Mouse (Mus musculus) forebrain, embryonic 13.5 days (tissue): ENCODE results near the gene Mgst2. TPM values are rescaled to one million over a fixed set of nuclear protein-coding genes. Genes with fewer than 3 reads are reported as not detected.

Experiments used
- ATAC-seq: fragments of 200-750 bp; cut with Nextera tagmentation; 2 replicates; pipeline ENCODE4 v1.8.0; 2017
- H3K27ac ChIP-seq: fragments of 300-500 bp; sonication (generic); 2 replicates; pipeline ENCODE4 v1.5.1; 2015; ENCODE audit warnings: inconsistent platforms, mild to moderate bottlenecking, moderate library complexity
- H3K27me3 ChIP-seq: fragments of 300-500 bp; sonication (generic); 2 replicates; pipeline ENCODE4 v1.6.1; 2015; ENCODE audit warnings: mild to moderate bottlenecking, inconsistent platforms
- H3K36me3 ChIP-seq: fragments of 300-500 bp; sonication (generic); 2 replicates; pipeline ENCODE4 v1.6.1; 2015; ENCODE audit warnings: mild to moderate bottlenecking, inconsistent platforms; ENCODE audit not compliant: poor library complexity, severe bottlenecking
- H3K4me1 ChIP-seq: fragments of 300-500 bp; sonication (generic); 2 replicates; pipeline ENCODE4 v1.6.1; 2015; ENCODE audit warnings: inconsistent platforms
- H3K4me2 ChIP-seq: fragments of 300-500 bp; sonication (generic); 2 replicates; pipeline ENCODE4 v1.6.1; 2015; ENCODE audit warnings: inconsistent platforms, mild to moderate bottlenecking, moderate library complexity
- H3K4me3 ChIP-seq: fragments of 300-500 bp; sonication (generic); 2 replicates; pipeline ENCODE4 v1.5.1; 2015; ENCODE audit warnings: mild to moderate bottlenecking, inconsistent platforms
- H3K9ac ChIP-seq: fragments of 300-500 bp; sonication (generic); 2 replicates; pipeline ENCODE4 v1.6.1; 2015; ENCODE audit warnings: mild to moderate bottlenecking, inconsistent platforms
- H3K9me3 ChIP-seq: fragments of 300-500 bp; sonication (generic); replicated peaks from 2 replicates; pipeline ENCODE4 v1.6.1; 2016; ENCODE audit warnings: inconsistent platforms
- WGBS: fragments of 180-500 bp; shearing (Covaris S2); methylation state at CpG from one replicate; pipeline ENCODE4 v1.1.7; 2015; 5-methylcytosine and 5-hydroxymethylcytosine counted together
- polyA plus RNA-seq: library from polyadenylated mRNA; unstranded; fragments of >200 nt; fragmentation: Nextera tagmentation; extraction: Ambion mirVana; gene quantifications from 2 replicates; pipeline ENCODE4 v1.2.1, GENCODE M21; 2015

The Mgst2 gene
- polyA plus RNA-seq, 1 experiment from 2014 or later: 0.96 TPM

DNA sequence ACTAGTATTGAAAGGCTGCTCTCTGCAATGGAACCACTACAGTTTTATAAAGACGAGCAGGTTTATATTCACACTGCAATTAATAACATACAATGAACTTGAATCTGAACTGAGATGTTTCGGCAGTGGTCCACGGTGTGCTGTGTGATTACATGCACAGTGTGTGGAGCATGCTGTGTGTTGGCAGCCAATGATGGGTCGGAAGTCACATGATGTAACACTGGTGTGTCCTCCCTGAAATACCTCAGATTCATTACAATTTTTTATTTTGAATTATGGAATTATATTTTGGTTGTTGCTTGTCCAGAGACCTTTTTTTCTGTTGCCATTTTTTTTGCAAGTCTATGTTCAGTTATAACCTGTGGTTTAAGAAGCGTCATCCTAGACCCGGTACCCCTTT is 22.8 kb upstream of the Mgst2 start:
- H3K4me1 ChIP-seq: 0 out of 2 replicates have a peak, but pooled peaks cover 3% of the 10 kb centered on the region
- no peak overlapping the region for H3K27ac ChIP-seq
- no peak overlapping the region for H3K9ac ChIP-seq
- ATAC-seq: no peak
- no peaks in the 10 kb centered on the region for H3K27me3 ChIP-seq
- 89% methylated on average over 6 of the region's 6 CpGs for WGBS
- H3K4me2 ChIP-seq: no peak overlapping the region
- H3K36me3 ChIP-seq: no peaks in the 10 kb centered on the region
- H3K4me3 ChIP-seq: no peak overlapping the region
- peaks cover 8% of the 10 kb centered on the region; the same call in 1 of the 2 replicates for H3K9me3 ChIP-seq

DNA sequence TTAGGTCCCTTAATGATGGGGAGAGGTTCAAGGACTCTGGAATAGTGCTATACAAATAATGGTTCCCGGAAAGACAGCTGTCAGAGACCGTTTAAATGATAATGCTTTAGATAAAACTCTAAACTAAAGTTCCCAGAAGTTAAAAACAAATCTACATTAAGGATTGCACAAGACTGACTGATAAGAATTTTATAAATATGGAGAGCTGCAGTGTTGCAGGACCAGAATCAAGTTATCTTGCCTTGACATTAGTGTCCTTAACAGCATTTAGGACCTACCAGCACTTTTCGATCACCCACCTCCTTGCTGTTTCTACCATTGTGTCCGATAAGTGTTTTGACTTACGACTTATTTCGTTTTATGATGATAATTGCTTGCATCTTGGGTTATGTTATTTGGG is 21.9 kb upstream of the Mgst2 start:
- Histone ChIP-seq H3K4me1 (0 out of 2 replicates have a peak, but pooled peaks cover 3% of the 10 kb centered on the region), H3K4me3 (no peak overlapping the region), H3K27me3 (no peaks in the 10 kb centered on the region), H3K9ac (no peak overlapping the region), H3K4me2 (no peak overlapping the region), H3K36me3 (no peaks in the 10 kb centered on the region), H3K9me3 (0 out of 2 replicates have a peak, but pooled peaks cover 5% of the 10 kb centered on the region), H3K27ac (no peak overlapping the region)
- WGBS: 94% methylated on average over 6 of the region's 6 CpGs
- ATAC-seq: no peak

DNA sequence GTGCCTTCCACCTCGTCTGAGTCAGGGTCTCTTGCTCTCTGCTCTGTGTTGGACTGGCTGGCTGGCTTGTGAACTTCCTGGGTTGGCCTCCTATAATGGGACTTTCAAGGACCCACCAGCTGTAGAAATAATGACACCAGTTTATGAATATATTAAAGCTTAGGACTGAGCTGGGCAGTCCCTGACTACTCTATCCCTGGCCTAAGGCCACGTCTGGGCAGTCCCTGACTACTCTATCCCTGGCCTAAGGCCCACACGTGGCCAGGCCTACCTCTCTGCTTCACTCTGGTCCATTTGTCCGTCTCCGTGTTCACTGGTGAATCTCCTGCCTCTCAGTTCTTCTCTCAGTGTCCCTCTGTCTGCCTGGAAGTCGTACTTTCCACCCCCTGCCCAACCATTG is 14.7 kb upstream of the Mgst2 start:
- no peaks in the 10 kb centered on the region for H3K27me3 ChIP-seq
- WGBS: 88% methylated on average over 6 of the region's 6 CpGs
- no peak overlapping the region for H3K27ac ChIP-seq
- peaks cover 5% of the 10 kb centered on the region for H3K4me1 ChIP-seq
- H3K4me3 ChIP-seq: no peak overlapping the region
- no peaks in the 10 kb centered on the region for H3K36me3 ChIP-seq
- no peaks in the 10 kb centered on the region for H3K9me3 ChIP-seq
- no peak overlapping the region for H3K9ac ChIP-seq
- no peak for ATAC-seq
- H3K4me2 ChIP-seq: no peak overlapping the region

DNA sequence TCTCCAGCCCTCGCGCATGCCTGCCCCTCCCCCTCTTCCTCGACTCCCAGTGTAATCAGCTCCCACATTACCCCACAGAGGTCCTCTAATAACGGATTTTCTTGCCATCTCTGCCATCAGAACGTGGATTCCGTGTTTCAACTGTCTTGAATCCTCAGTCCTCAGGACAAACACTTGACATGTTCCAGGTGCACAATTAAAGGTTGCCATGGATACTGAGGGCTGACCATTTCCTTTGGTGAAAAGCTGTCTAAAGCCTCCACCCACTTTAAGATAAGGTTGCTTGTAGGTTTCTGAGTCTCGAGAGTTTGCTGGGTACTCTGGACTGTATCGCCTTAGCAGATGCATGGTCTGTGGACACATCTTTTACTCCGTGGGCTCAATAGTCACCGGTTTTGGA is 13.9 kb upstream of the Mgst2 start:
- Histone ChIP-seq H3K36me3 (no peaks in the 10 kb centered on the region), H3K9ac (no peak overlapping the region), H3K27ac (no peak overlapping the region), H3K4me1 (peaks cover 5% of the 10 kb centered on the region), H3K4me3 (no peak overlapping the region), H3K4me2 (no peak overlapping the region), H3K27me3 (no peaks in the 10 kb centered on the region), H3K9me3 (no peaks in the 10 kb centered on the region)
- no peak for ATAC-seq
- WGBS: 82% methylated on average over 10 of the region's 10 CpGs

DNA sequence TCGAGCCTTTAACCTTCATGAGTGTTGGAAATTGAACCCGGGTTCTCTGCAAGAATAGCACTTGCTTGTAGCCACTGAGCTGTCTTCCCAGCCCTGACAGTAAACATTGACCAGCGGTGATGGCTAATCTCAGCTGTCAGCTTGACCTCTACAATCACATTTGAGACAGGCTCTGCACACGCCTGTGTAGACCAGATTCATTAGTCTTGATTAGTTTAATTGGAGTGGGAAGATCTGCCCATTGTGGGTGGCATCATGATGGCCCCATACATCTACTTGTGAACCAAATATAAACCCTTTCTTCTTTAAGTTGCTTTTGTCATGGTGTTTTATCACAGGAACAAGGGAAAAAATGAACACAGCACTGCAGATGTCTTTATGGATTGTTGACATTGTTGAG is 12.8 kb upstream of the Mgst2 start:
- no peak overlapping the region for H3K27ac ChIP-seq
- no peaks in the 10 kb centered on the region for H3K36me3 ChIP-seq
- no peak for ATAC-seq
- H3K9ac ChIP-seq: no peak overlapping the region
- WGBS: 84% methylated on average over 4 of the region's 4 CpGs
- no peaks in the 10 kb centered on the region for H3K9me3 ChIP-seq
- H3K4me2 ChIP-seq: no peak overlapping the region
- no peaks in the 10 kb centered on the region for H3K27me3 ChIP-seq
- H3K4me3 ChIP-seq: no peak overlapping the region
- H3K4me1 ChIP-seq: peaks cover 6% of the 10 kb centered on the region

DNA sequence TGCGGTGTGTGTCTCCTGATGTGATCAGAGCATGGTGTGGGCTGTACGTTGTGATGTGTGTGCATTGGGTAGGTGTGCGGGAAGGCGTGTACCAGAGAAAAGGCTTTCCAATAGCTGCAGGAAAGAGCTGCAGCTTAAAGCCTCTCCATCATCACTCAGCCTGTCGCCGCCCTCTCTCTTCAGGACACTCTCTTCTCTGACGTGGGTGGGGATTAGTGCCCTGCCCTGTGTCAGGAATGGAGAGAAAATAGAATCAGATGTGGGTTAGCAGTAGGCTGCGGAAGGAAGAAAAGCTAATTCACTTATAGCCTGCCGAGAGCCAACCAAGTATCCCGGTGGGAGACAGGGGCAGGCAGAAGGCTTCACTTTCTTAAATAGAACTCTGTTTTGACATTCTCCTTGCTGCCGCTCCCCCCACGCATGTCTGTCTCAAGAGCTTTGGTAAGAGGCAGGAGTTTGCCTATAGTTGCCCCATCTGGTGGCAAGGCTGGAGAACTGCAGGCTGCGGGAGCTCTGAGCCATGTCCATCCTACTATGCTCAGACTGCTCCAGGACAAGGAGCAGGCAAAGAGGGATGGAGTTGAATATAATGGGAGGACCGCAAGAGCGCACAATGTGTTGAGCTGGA is 12.0 kb upstream of the Mgst2 start:
- Histone ChIP-seq H3K9ac (no peak overlapping the region; the same call in 1 of the 2 replicates), H3K4me1 (peaks cover 14% of the 10 kb centered on the region), H3K27me3 (no peaks in the 10 kb centered on the region), H3K36me3 (no peaks in the 10 kb centered on the region), H3K4me2 (peak overlapping the region; percentile 44), H3K4me3 (no peak overlapping the region), H3K9me3 (no peaks in the 10 kb centered on the region), H3K27ac (no peak overlapping the region)
- ATAC-seq: peak; percentile 65
- 38% methylated on average over 15 of the region's 15 CpGs for WGBS

DNA sequence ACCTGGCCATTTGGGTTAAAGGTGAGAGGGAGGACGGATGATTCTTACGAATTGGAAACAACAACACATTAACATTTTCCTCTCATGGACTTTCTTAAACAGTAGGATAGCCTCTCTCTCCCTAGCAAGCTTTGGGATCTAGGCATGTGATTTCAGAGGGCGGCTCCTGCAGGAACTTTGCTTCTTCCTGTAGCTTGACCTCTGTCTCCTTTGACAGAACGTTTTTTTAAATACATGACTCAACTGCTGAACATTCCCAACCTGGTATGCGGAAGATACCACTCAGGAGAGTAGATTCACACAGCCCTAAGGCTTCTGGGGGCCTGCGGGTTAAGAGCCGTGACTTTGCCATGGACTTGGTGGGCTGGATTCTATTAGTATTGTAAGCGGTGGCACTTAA is 10.7 kb upstream of the Mgst2 start:
- H3K36me3 ChIP-seq: no peaks in the 10 kb centered on the region
- ATAC-seq: no peak
- WGBS: 90% methylated on average over 8 of the region's 8 CpGs
- H3K4me3 ChIP-seq: no peak overlapping the region
- H3K4me2 ChIP-seq: no peak overlapping the region
- H3K4me1 ChIP-seq: peaks cover 14% of the 10 kb centered on the region
- no peak overlapping the region for H3K9ac ChIP-seq
- no peaks in the 10 kb centered on the region for H3K27me3 ChIP-seq
- H3K9me3 ChIP-seq: no peaks in the 10 kb centered on the region
- no peak overlapping the region for H3K27ac ChIP-seq

DNA sequence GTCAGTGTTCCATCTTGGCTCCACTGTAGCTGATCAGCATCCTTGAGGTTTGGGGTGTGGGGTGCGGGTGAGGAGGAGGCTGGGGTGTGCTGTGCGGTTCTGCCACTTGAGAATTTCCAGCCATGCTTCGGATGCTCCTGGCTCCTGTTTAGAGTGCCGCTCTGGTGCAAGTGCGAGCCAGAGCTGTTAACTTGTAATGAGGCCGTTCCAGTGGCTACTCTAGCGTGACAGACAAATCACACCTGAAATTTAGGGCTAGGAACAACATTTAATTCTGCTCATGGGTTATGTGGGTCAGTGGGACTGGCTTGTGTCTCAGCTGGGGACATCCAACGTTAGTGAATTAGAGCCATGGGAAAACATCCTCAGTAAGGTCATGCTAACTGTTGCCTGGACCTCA is 10.2 kb upstream of the Mgst2 start:
- Histone ChIP-seq H3K27ac (no peak overlapping the region), H3K4me2 (no peak overlapping the region), H3K9ac (no peak overlapping the region), H3K9me3 (no peaks in the 10 kb centered on the region), H3K4me1 (peaks cover 14% of the 10 kb centered on the region), H3K4me3 (no peak overlapping the region), H3K36me3 (no peaks in the 10 kb centered on the region), H3K27me3 (no peaks in the 10 kb centered on the region)
- no peak for ATAC-seq
- WGBS: 88% methylated on average over 8 of the region's 8 CpGs

DNA sequence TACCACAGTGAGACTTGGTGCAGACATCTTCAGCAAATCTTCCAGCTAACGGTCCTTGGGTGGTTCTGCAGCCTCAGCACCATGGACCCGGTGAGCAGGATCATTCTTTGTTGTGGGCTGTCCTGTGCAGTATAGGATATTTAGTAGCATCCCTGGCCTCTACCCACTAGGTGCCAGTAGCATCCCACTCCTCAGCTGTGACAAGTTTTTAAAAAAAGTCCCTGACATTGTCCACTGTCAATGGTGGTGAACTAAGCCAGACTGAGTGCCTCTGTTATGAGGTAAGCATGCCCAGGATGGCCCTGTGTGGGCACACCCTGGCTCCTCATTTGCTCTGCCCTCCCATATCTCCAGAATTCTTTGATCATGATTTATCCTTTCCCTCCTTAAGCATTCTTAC is 9.0 kb upstream of the Mgst2 start:
- Histone ChIP-seq H3K9me3 (no peaks in the 10 kb centered on the region), H3K27me3 (no peaks in the 10 kb centered on the region), H3K4me1 (peaks cover 14% of the 10 kb centered on the region), H3K4me3 (no peak overlapping the region), H3K4me2 (no peak overlapping the region), H3K36me3 (no peaks in the 10 kb centered on the region), H3K9ac (no peak overlapping the region), H3K27ac (no peak overlapping the region)
- ATAC-seq: 0 out of 2 replicates have a peak, but pooled peaks have one; percentile 41
- WGBS: 80% methylated on average over 2 of the region's 2 CpGs

DNA sequence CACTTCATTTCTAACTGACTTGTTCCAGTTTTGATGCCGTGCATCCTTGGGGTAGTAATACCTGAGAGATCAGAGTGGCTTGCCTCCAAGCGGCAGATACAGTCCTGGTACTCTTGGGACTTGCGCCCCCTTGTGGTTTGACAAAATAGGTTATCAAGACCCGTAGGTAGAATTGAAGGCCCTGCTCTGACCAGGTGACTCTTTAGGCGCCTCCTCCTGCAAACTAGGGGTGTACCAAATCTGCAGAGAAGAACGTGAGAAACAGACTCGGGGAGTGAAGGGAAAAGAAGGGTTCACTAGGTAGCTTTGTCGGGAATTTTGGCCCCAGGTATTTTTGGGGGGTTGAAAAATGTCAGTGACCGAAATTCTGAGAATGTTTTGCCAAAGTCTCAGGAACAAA is 7.9 kb upstream of the Mgst2 start:
- no peak overlapping the region for H3K27ac ChIP-seq
- peaks cover 14% of the 10 kb centered on the region for H3K4me1 ChIP-seq
- peak overlapping the region; percentile 29 for H3K4me2 ChIP-seq
- no peaks in the 10 kb centered on the region for H3K9me3 ChIP-seq
- H3K9ac ChIP-seq: peak overlapping the region; percentile 41; the same call in 1 of the 2 replicates
- no peaks in the 10 kb centered on the region for H3K27me3 ChIP-seq
- peak; percentile 55 for ATAC-seq
- H3K36me3 ChIP-seq: no peaks in the 10 kb centered on the region
- no peak overlapping the region for H3K4me3 ChIP-seq
- 2% methylated on average over 9 of the region's 9 CpGs for WGBS

DNA sequence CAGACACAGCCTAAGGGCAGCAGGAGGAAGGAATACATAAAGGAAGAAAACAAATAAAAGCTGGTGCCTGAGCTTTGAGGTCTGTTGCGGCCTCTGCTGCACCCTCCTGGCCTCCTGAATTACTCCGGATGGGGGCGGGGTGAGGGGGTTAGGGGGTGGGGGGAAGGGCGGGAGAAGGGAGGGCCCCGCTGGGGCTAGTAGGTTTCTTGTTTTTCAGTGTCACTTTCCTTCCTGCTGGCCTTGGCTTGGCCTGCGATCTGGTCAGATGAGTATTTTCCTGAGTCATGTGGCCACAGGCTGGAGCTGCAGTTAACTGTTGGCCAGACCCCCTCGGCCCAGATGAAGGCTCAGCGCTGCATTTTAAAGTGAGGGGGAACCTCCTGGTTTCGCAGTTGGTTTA is 7.5 kb upstream of the Mgst2 start:
- ATAC-seq: peak; percentile 22; the same call in 1 of the 2 replicates
- peak overlapping the region; percentile 41; the same call in 1 of the 2 replicates for H3K9ac ChIP-seq
- WGBS: 4% methylated on average over 8 of the region's 9 CpGs
- peaks cover 14% of the 10 kb centered on the region for H3K4me1 ChIP-seq
- no peaks in the 10 kb centered on the region for H3K9me3 ChIP-seq
- peak overlapping the region; percentile 29 for H3K4me2 ChIP-seq
- H3K4me3 ChIP-seq: no peak overlapping the region
- no peaks in the 10 kb centered on the region for H3K27me3 ChIP-seq
- H3K27ac ChIP-seq: no peak overlapping the region
- H3K36me3 ChIP-seq: no peaks in the 10 kb centered on the region

DNA sequence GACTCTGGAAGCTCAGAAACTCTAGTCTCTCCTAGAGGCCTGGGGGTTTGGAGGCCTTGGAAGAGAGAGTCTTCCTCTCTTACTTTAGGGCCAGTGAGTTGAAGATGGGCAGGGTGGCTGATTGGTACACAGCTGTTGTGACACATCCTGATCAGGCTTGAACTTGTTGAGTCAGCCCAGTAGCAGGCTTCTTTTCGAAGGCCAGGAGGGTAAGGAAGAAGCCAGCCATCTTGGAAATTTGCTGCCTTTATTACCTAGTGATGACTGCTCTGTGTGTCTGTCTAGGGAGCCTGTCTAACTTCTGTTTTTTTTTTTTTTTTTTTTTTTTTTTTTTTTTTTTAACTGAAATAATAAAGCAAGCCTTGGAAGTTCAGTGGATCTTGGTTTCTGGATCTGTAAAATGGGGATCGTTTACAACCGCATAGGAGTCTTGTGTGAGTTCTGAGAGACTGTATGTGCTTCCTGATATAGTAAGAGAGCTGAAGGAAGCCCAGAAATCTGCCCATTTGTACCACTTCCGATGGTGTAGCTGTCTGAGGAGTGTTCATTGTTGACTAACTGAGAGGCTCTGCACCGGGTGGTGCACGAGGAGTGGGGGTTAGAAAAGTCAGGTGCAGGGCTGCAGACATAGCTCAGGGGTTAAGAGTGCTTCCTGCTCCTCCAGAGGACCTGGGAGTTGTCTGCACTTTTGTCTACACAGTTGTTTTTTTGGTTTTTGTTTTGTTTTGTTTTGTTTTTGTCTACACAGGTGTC is 5.7 kb upstream of the Mgst2 start:
- H3K4me2 ChIP-seq: no peak overlapping the region
- H3K4me1 ChIP-seq: peaks cover 9% of the 10 kb centered on the region
- no peaks in the 10 kb centered on the region for H3K9me3 ChIP-seq
- no peaks in the 10 kb centered on the region for H3K36me3 ChIP-seq
- H3K27ac ChIP-seq: no peak overlapping the region
- no peak overlapping the region for H3K4me3 ChIP-seq
- no peak for ATAC-seq
- no peaks in the 10 kb centered on the region for H3K27me3 ChIP-seq
- H3K9ac ChIP-seq: no peak overlapping the region
- 89% methylated on average over 6 of the region's 6 CpGs for WGBS
